Mouse (Mus musculus) forebrain, embryonic 12.5 days (tissue): ENCODE data around the gene Tspan32. TPM values are rescaled to one million over a fixed set of nuclear protein-coding genes. Genes with fewer than 3 reads are reported as not detected.

ENCODE experiments used
- ATAC-seq: fragments of 200-750 bp; cut with Nextera tagmentation; 2 replicates; pipeline ENCODE4 v1.8.0; 2017; ENCODE audit warnings: moderate TSS enrichment; ENCODE audit not compliant: low FRiP score
- H3K27ac ChIP-seq: fragments of 300-500 bp; sonication (generic); 2 replicates; pipeline ENCODE4 v1.5.1; 2016; ENCODE audit warnings: mild to moderate bottlenecking
- H3K27me3 ChIP-seq: fragments of 300-500 bp; sonication (generic); 2 replicates; pipeline ENCODE4 v1.6.1; 2016; ENCODE audit warnings: mild to moderate bottlenecking
- H3K36me3 ChIP-seq: fragments of 300-500 bp; sonication (generic); replicated peaks from 2 replicates; pipeline ENCODE4 v1.6.1; 2016; ENCODE audit warnings: mild to moderate bottlenecking
- H3K4me1 ChIP-seq: fragments of 300-500 bp; sonication (generic); 2 replicates; pipeline ENCODE4 v1.6.1; 2016
- H3K4me2 ChIP-seq: fragments of 300-500 bp; sonication (generic); 2 replicates; pipeline ENCODE4 v1.6.1; 2016; ENCODE audit warnings: mild to moderate bottlenecking, moderate library complexity
- H3K4me3 ChIP-seq: fragments of 300-500 bp; sonication (generic); replicated peaks from 2 replicates; pipeline ENCODE4 v1.5.1; 2016; ENCODE audit warnings: mild to moderate bottlenecking
- H3K9ac ChIP-seq: fragments of 300-500 bp; sonication (generic); 2 replicates; pipeline ENCODE4 v1.6.1; 2016; ENCODE audit warnings: mild to moderate bottlenecking
- H3K9me3 ChIP-seq: fragments of 300-500 bp; sonication (generic); 2 replicates; pipeline ENCODE4 v1.6.1; 2016
- WGBS: fragments of 180-500 bp; shearing (Covaris S2); methylation state at CpG from one replicate; pipeline ENCODE4 v1.1.7; 2016; 5-methylcytosine and 5-hydroxymethylcytosine counted together
- polyA plus RNA-seq: library from polyadenylated mRNA; unstranded; fragments of >200 nt; fragmentation: Nextera tagmentation; extraction: Ambion mirVana; gene quantifications from 2 replicates; pipeline ENCODE4 v1.2.1, GENCODE M21; 2016

Tspan32 gene
- polyA plus RNA-seq, 1 experiment from 2014 or later, result 1.3 TPM

DNA sequence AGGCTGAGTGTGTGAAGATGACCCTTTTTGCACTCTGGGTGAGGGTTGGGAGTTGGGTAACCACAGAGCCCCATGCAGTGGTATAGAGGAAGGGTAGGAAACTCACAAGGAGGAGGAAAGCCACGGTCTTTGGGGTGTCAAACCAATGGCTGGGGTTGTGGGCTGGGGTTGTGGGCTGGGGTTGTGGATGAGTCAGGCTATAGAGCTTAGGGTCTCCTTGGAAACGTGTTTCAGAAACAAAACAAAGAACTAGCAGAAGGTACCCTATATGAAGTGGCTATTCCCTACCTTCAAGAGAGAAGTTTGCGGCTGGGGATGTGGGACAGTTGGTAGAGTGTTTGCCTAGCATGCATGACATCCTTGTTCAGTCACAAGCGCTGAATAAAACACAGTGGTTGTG lies 5.2 kb downstream of the Tspan32 start:
- no peak for ATAC-seq
- Histone ChIP-seq H3K27ac (no peak overlapping the region), H3K9me3 (no peaks in the 10 kb centered on the region), H3K36me3 (no peaks in the 10 kb centered on the region), H3K4me2 (no peak overlapping the region), H3K4me1 (peaks cover 9% of the 10 kb centered on the region; the same call in 1 of the 2 replicates), H3K27me3 (no peaks in the 10 kb centered on the region), H3K9ac (no peak overlapping the region), H3K4me3 (no peak overlapping the region)
- 84% methylated on average over 4 of the region's 4 CpGs for WGBS

DNA sequence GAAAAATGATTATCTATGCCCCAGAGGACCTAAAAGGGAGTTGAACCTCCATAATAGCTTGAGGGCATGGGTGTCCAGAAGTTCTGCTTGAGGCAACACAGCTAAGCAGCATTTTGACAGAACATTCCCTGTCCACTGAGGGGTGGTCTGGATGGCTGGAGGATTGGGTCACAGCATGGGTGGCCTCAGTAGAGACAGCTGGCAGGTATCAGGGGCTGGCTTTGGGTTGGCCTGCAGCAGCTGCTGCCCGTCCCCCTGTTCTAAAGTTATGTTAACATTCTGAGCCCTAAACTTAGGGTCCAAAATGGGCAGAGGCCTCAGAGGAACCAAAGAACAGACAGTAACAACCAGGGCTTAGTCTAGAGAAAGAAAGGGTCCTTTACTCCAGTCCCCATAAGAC lies 6.4 kb downstream of the Tspan32 start:
- WGBS, result 80% methylated on average over 1 of the region's 1 CpGs
- no peak overlapping the region for H3K9ac ChIP-seq

GRCm38 (mm10) chr7:143012230-143012875 lies 7.5 kb downstream of the Tspan32 start:
- Histone ChIP-seq H3K27me3 (no peaks in the 10 kb centered on the region), H3K27ac (no peak overlapping the region), H3K9ac (no peak overlapping the region), H3K4me1 (peaks cover 17% of the 10 kb centered on the region), H3K36me3 (no peaks in the 10 kb centered on the region), H3K4me3 (no peak overlapping the region), H3K9me3 (no peaks in the 10 kb centered on the region), H3K4me2 (no peak overlapping the region)
- WGBS, result 75% methylated on average over 5 of the region's 5 CpGs
- no peak for ATAC-seq

More for the DNA sequence above, 6.4 kb downstream of the Tspan32 start:
- no peak overlapping the region for H3K4me2 ChIP-seq
- no peaks in the 10 kb centered on the region for H3K27me3 ChIP-seq
- no peaks in the 10 kb centered on the region for H3K9me3 ChIP-seq
- peaks cover 15% of the 10 kb centered on the region for H3K4me1 ChIP-seq
- H3K27ac ChIP-seq, result no peak overlapping the region
- H3K4me3 ChIP-seq, result no peak overlapping the region
- ATAC-seq, result no peak
- H3K36me3 ChIP-seq, result no peaks in the 10 kb centered on the region

DNA sequence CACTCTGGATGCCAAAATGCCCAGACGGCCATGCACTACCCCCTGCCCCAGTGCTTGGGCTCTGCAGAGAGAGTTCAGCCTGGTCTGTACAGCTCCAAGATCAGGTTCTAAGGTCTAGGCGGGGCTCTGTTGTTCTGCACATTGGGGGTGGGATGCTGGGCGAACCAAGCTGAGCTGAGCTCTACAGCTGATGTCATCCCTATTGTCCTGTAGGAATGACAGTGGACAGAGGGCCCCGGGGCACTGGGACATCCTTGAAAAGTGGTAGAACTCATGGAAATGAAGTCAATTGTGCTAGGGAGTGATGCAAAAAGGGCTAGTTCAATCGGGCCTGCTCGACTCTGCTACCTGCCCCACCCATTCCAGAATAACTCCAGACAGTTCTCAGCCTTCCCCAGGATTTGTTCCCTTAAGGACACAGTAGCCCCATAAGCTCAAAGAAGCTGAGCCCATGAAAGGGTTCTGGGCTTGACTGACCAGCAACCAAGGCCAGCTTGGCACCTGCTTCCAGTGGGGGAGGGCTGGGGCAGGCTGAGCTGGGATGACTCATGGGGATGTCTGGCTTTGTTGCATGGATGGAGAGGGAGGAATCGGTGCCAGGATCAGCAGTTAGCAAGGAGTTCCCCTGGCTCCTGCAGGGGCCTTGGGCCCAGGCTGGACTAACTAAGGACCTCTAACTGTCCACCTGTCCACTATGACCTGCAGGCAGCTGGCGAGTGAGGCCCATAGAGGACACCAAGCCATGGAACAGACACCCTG lies 8.8 kb downstream of the Tspan32 start:
- Histone ChIP-seq H3K4me3 (no peak overlapping the region), H3K36me3 (no peaks in the 10 kb centered on the region), H3K9ac (no peak overlapping the region), H3K27me3 (no peaks in the 10 kb centered on the region), H3K27ac (no peak overlapping the region), H3K9me3 (no peaks in the 10 kb centered on the region), H3K4me2 (no peak overlapping the region), H3K4me1 (peaks cover 17% of the 10 kb centered on the region)
- WGBS, result 70% methylated on average over 8 of the region's 8 CpGs
- ATAC-seq, result no peak

- no peaks in the 10 kb centered on the region for H3K27me3 ChIP-seq
Measured at GRCm38 (mm10) chr7:143014862-143015659, 10.2 kb downstream of the Tspan32 start.

DNA sequence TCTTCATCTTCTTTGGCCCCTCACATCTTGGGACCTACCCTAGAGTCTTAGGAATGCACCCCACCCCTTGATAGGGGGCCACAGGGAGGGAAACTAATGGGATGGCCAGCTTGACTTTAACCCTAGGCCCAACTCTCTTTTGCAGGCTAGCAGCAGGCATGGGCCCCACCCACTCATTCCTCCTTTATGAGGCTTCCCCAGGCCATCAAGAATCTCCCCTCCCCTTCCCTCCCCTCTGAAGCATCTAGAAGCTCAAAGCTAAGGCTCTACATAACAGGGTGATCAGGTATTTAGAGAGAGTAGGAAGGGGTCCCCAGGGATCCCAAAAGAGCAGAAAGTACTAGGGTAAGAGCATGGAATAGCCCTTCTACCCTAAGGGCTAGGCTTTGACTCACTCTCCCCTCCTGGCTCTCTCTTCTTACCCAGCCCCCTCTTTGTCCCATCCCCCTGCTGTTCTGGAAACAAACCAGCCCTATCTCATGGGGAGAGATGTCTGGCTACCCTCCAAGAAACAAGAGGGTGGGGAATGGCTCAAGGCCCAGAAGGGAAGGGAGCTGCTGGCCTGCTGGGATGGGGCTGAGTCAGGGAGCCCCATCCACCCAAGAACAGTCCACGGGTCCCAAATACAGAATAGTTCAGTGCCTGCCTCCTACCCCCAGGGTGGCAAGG lies 11.0 kb downstream of the Tspan32 start:
- Histone ChIP-seq H3K9ac (no peak overlapping the region), H3K4me2 (no peak overlapping the region), H3K36me3 (no peaks in the 10 kb centered on the region), H3K4me3 (no peak overlapping the region), H3K27me3 (no peaks in the 10 kb centered on the region), H3K27ac (no peak overlapping the region), H3K9me3 (no peaks in the 10 kb centered on the region), H3K4me1 (peaks cover 14% of the 10 kb centered on the region)
- no peak for ATAC-seq
- 9% methylated on average over 1 of the region's 1 CpGs for WGBS

More at GRCm38 (mm10) chr7:143014862-143015659, 10.2 kb downstream of the Tspan32 start:
- no peak overlapping the region for H3K4me2 ChIP-seq
- H3K27ac ChIP-seq, result no peak overlapping the region
- H3K9me3 ChIP-seq, result no peaks in the 10 kb centered on the region
- H3K4me3 ChIP-seq, result no peak overlapping the region
- H3K9ac ChIP-seq, result no peak overlapping the region
- no peaks in the 10 kb centered on the region for H3K36me3 ChIP-seq
- no peak for ATAC-seq
- H3K4me1 ChIP-seq, result peaks cover 14% of the 10 kb centered on the region
- WGBS, result 86% methylated on average over 7 of the region's 7 CpGs

- Histone ChIP-seq H3K27ac (no peak overlapping the region), H3K9me3 (no peaks in the 10 kb centered on the region), H3K4me1 (peaks cover 14% of the 10 kb centered on the region), H3K4me3 (no peak overlapping the region), H3K36me3 (no peaks in the 10 kb centered on the region), H3K9ac (no peak overlapping the region), H3K4me2 (no peak overlapping the region), H3K27me3 (no peaks in the 10 kb centered on the region)
- 44% methylated on average over 9 of the region's 9 CpGs for WGBS
- ATAC-seq, result no peak
Measured at GRCm38 (mm10) chr7:143016424-143017142, 11.7 kb downstream of the Tspan32 start.

DNA sequence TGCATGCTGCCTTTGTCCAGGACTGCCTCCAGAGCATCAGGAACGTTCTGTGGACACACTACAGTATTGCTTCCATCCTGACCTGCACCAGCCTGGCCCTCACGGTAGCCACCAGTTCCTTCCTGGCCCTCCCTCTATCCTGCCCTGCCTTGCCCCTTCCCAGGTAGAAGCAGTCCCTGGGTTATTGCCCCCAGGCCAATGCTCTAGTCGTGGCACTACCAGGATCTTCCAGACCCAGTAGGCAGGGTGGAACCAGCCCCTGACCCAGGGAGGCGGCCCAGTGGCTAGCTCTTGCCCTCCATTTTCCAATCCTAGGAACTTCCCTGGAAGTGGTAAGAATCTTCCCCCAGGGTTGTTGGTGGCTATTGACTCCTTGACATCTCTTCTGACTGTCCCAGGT lies 12.3 kb downstream of the Tspan32 start:
- no peak overlapping the region for H3K27ac ChIP-seq
- no peak overlapping the region for H3K9ac ChIP-seq
- no peaks in the 10 kb centered on the region for H3K9me3 ChIP-seq
- WGBS, result 68% methylated on average over 4 of the region's 4 CpGs
- no peak for ATAC-seq
- H3K4me2 ChIP-seq, result no peak overlapping the region
- H3K4me3 ChIP-seq, result no peak overlapping the region
- no peaks in the 10 kb centered on the region for H3K27me3 ChIP-seq
- H3K36me3 ChIP-seq, result no peaks in the 10 kb centered on the region
- peaks cover 12% of the 10 kb centered on the region for H3K4me1 ChIP-seq

DNA sequence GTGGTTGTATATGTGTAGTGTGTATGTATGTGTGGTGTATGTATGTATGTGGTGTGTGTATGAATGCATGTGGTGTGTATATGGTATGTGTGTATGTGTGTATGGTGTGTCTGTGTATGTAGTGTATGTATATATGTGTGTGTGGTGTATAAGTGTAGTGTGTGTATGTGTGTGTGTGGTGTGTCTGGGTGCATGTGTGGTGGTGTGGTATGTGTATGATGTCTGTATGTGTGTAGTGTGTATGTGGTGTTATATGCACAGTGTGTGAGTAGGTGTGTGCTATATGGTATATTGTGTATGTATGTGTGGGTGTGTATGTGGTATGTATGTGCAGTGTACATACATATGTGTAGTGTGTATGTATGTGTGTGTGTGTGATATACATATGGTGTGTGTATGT lies 15.2 kb downstream of the Tspan32 start:
- Histone ChIP-seq H3K27me3 (no peaks in the 10 kb centered on the region), H3K36me3 (0 out of 2 replicates have a peak, but pooled peaks cover 2% of the 10 kb centered on the region), H3K9ac (no peak overlapping the region), H3K27ac (no peak overlapping the region), H3K4me3 (no peak overlapping the region), H3K4me1 (peaks cover 8% of the 10 kb centered on the region), H3K9me3 (no peaks in the 10 kb centered on the region), H3K4me2 (no peak overlapping the region)
- no peak for ATAC-seq

DNA sequence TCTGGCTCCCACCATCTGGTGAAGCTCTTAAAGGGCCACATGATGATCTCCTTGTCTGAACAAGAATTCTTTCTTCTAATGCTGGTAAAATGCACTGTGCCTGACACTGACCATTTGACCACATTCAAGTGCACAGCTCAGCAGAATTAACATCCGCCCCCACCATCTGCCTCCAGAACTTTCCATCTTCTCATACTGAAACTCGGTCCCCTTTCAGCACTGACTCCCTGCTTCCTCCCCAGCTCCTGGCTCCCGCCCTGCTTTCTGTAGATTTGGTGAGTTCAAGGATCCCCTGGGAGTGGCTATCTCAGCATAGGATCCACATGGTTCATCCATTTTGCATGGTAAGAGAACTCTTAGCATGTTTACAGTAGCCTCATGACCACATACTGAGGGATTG lies 15.9 kb downstream of the Tspan32 start:
- Histone ChIP-seq H3K4me2 (no peak overlapping the region), H3K27ac (no peak overlapping the region), H3K4me1 (peaks cover 7% of the 10 kb centered on the region), H3K27me3 (no peaks in the 10 kb centered on the region), H3K9ac (no peak overlapping the region), H3K9me3 (no peaks in the 10 kb centered on the region), H3K36me3 (0 out of 2 replicates have a peak, but pooled peaks cover 4% of the 10 kb centered on the region), H3K4me3 (no peak overlapping the region)
- WGBS, result 87% methylated on average over 3 of the region's 3 CpGs
- no peak for ATAC-seq

DNA sequence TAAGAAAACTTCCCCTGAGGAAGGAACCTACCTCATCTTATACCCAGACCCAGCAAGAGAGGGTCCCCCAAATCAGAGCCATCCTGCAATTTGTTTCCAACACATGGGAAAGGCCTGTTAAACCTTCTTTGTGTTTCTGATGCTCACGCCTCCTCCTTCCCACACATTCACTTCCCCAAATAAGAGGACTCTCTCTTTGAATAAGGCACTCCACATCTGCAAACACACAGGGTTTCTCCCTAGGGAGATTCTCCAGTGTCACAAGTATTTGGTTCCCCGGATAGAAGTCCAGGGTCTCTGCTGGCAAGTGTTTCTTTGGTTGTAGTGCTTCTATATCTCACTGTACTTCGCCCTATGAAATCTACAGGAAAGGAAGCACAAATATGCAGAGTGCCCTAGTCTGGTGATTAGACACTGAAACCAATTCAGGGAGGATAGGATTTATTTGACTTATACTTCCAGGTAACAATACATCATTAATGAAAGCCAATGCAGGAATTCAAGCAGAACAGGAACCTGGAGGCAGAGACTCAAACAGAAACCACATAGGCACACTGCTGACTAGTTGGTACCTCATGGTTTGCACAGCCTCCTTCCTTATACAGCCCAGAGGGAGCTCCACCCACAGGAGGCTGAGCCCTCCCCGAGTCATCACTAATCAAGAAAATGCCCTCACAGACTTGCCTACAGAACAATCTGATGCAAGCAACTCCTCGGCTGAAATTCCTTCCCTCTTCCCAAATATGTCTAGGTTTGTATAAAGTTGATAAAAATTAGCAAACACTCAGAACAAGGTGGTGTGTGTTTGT lies 16.7 kb downstream of the Tspan32 start:
- Histone ChIP-seq H3K36me3 (0 out of 2 replicates have a peak, but pooled peaks cover 4% of the 10 kb centered on the region), H3K4me1 (no peaks in the 10 kb centered on the region), H3K9me3 (no peaks in the 10 kb centered on the region), H3K27ac (no peak overlapping the region), H3K4me3 (no peak overlapping the region), H3K27me3 (no peaks in the 10 kb centered on the region), H3K4me2 (no peak overlapping the region), H3K9ac (no peak overlapping the region)
- ATAC-seq, result no peak
- WGBS, result 68% methylated on average over 5 of the region's 5 CpGs
